Mouse (Mus musculus): ENCODE data around the gene Tmco3.

Gene Tmco3

GRCm38 (mm10) chr8:13292364-13292763, 4.4 kb downstream of the Tmco3 start:
- TF ChIP-seq GATA4 (IDR thresholded peaks at IDR 0.05; ENCODE audit: insufficient replicate concordance, low read length), result no peak

- no peak for TF ChIP-seq GATA4 (IDR thresholded peaks at IDR 0.05; ENCODE audit: insufficient replicate concordance, low read length)
Measured at GRCm38 (mm10) chr8:13293677-13294470, 5.9 kb downstream of the Tmco3 start.

GRCm38 (mm10) chr8:13299571-13299970, 11.6 kb downstream of the Tmco3 start:
- TF ChIP-seq GATA4 (IDR thresholded peaks at IDR 0.05; ENCODE audit: insufficient replicate concordance, low read length), result no peak

GRCm38 (mm10) chr8:13301036-13301435, 13.0 kb downstream of the Tmco3 start:
- TF ChIP-seq GATA4 (IDR thresholded peaks at IDR 0.05; ENCODE audit: insufficient replicate concordance, low read length), result no peak

- no peak for TF ChIP-seq GATA4 (IDR thresholded peaks at IDR 0.05; ENCODE audit: insufficient replicate concordance, low read length)
Measured at GRCm38 (mm10) chr8:13305459-13305858, 17.5 kb downstream of the Tmco3 start.

- no peak for TF ChIP-seq GATA4 (IDR thresholded peaks at IDR 0.05; ENCODE audit: insufficient replicate concordance, low read length)
Measured at GRCm38 (mm10) chr8:13305884-13306283, 17.9 kb downstream of the Tmco3 start.

- TF ChIP-seq GATA4 (IDR thresholded peaks at IDR 0.05; ENCODE audit: insufficient replicate concordance, low read length), result no peak
Measured at GRCm38 (mm10) chr8:13306309-13306909, 18.4 kb downstream of the Tmco3 start.

GRCm38 (mm10) chr8:13306916-13307315, 18.9 kb downstream of the Tmco3 start:
- no peak for TF ChIP-seq GATA4 (IDR thresholded peaks at IDR 0.05; ENCODE audit: insufficient replicate concordance, low read length)

- TF ChIP-seq GATA4 (IDR thresholded peaks at IDR 0.05; ENCODE audit: insufficient replicate concordance, low read length), result no peak
Measured at GRCm38 (mm10) chr8:13314922-13315321, 26.9 kb downstream of the Tmco3 start.

- TF ChIP-seq GATA4 (IDR thresholded peaks at IDR 0.05; ENCODE audit: insufficient replicate concordance, low read length), result no peak
Measured at GRCm38 (mm10) chr8:13316671-13317070, 28.7 kb downstream of the Tmco3 start.

- no peak for TF ChIP-seq GATA4 (IDR thresholded peaks at IDR 0.05; ENCODE audit: insufficient replicate concordance, low read length)
Measured at GRCm38 (mm10) chr8:13326598-13326997, 38.6 kb downstream of the Tmco3 start.

- TF ChIP-seq GATA4 (IDR thresholded peaks at IDR 0.05; ENCODE audit: insufficient replicate concordance, low read length), result no peak
Measured at GRCm38 (mm10) chr8:13334671-13335070, 46.7 kb downstream of the Tmco3 start.

GRCm38 (mm10) chr8:13337678-13338077, 49.7 kb downstream of the Tmco3 start:
- TF ChIP-seq GATA4 (IDR thresholded peaks at IDR 0.05; ENCODE audit: insufficient replicate concordance, low read length), result no peak

- TF ChIP-seq GATA4 (IDR thresholded peaks at IDR 0.05; ENCODE audit: insufficient replicate concordance, low read length), result no peak; the same call in 1 of the 2 replicates
Measured at GRCm38 (mm10) chr8:13338255-13338860, 50.4 kb downstream of the Tmco3 start, which contains the start of gene Tfdp1. Tfdp1 (plus strand) TSS chr8:13338751.

GRCm38 (mm10) chr8:13338901-13339645, 51.1 kb downstream of the Tmco3 start:
- TF ChIP-seq GATA4 (IDR thresholded peaks at IDR 0.05; ENCODE audit: insufficient replicate concordance, low read length), result no peak

All from liver, adult (tissue).